Mouse (Mus musculus): Measurements from ENCODE around the gene Cd200r3.

Gene Cd200r3

GRCm38 (mm10) chr16:44988667-44989357 is 45.3 kb downstream of the Cd200r3 start:
- no peak for DNase-seq (ENCODE audit: low spot score)

GRCm38 (mm10) chr16:44993319-44994019 is 50.0 kb downstream of the Cd200r3 start:
- no peak for DNase-seq (ENCODE audit: low spot score)

- no peak for DNase-seq (ENCODE audit: low spot score)
These were observed 50.9 kb downstream of the Cd200r3 start for GRCm38 (mm10) chr16:44994206-44994953.

- DNase-seq (ENCODE audit: low spot score) = no peak
These were observed 51.6 kb downstream of the Cd200r3 start for GRCm38 (mm10) chr16:44995111-44995510.

GRCm38 (mm10) chr16:44996701-44997100 is 53.2 kb downstream of the Cd200r3 start:
- DNase-seq (ENCODE audit: low spot score) = no peak

GRCm38 (mm10) chr16:44999537-44999936 is 56.1 kb downstream of the Cd200r3 start:
- no peak for DNase-seq (ENCODE audit: low spot score)

GRCm38 (mm10) chr16:45004443-45004842 is 61.0 kb downstream of the Cd200r3 start:
- no peak for DNase-seq (ENCODE audit: low spot score)

GRCm38 (mm10) chr16:45005280-45005679 is 61.8 kb downstream of the Cd200r3 start:
- DNase-seq (ENCODE audit: low spot score) = no peak

GRCm38 (mm10) chr16:45006971-45007370 is 63.5 kb downstream of the Cd200r3 start:
- DNase-seq (ENCODE audit: low spot score) = no peak

GRCm38 (mm10) chr16:45007807-45008206 is 64.3 kb downstream of the Cd200r3 start:
- no peak for DNase-seq (ENCODE audit: low spot score)

- no peak for DNase-seq (ENCODE audit: low spot score)
These were observed 66.2 kb downstream of the Cd200r3 start for GRCm38 (mm10) chr16:45009634-45010033.

- DNase-seq (ENCODE audit: low spot score) = no peak
These were observed 72.1 kb downstream of the Cd200r3 start for GRCm38 (mm10) chr16:45015591-45015990.

GRCm38 (mm10) chr16:45016488-45016887 is 73.0 kb downstream of the Cd200r3 start:
- DNase-seq (ENCODE audit: low spot score) = no peak

GRCm38 (mm10) chr16:45018868-45019267 is 75.4 kb downstream of the Cd200r3 start:
- no peak for DNase-seq (ENCODE audit: low spot score)

- DNase-seq (ENCODE audit: low spot score) = no peak
These were observed 76.6 kb downstream of the Cd200r3 start for GRCm38 (mm10) chr16:45020055-45020454.

- DNase-seq (ENCODE audit: low spot score) = no peak
These were observed 77.3 kb downstream of the Cd200r3 start for GRCm38 (mm10) chr16:45020669-45021309.

- DNase-seq (ENCODE audit: low spot score) = no peak
These were observed 78.0 kb downstream of the Cd200r3 start for GRCm38 (mm10) chr16:45021443-45021842.

GRCm38 (mm10) chr16:45023904-45024303 is 80.4 kb downstream of the Cd200r3 start:
- peak; percentile 84 for DNase-seq (ENCODE audit: low spot score)

- no peak for DNase-seq (ENCODE audit: low spot score)
These were observed 81.8 kb downstream of the Cd200r3 start for GRCm38 (mm10) chr16:45025321-45025720.

GRCm38 (mm10) chr16:45029080-45029479 is 85.6 kb downstream of the Cd200r3 start:
- DNase-seq (ENCODE audit: low spot score) = no peak

- DNase-seq (ENCODE audit: low spot score) = no peak
These were observed 86.0 kb downstream of the Cd200r3 start for GRCm38 (mm10) chr16:45029493-45029892.

GRCm38 (mm10) chr16:45030127-45030526 is 86.6 kb downstream of the Cd200r3 start:
- DNase-seq (ENCODE audit: low spot score) = no peak

All from layer of hippocampus, adult 9-10 months (tissue).